Mouse (Mus musculus) heart, embryonic 15.5 days (tissue): ENCODE results near the gene Ythdc1. TPM values are rescaled to one million over a fixed set of nuclear protein-coding genes. Genes with fewer than 3 reads are reported as not detected.

ENCODE experiments used
- ATAC-seq: fragments of 200-750 bp; cut with Nextera tagmentation; replicated peaks from 2 replicates; pipeline ENCODE4 v1.8.0; 2017; ENCODE audit warnings: low read depth, moderate TSS enrichment; ENCODE audit not compliant: insufficient number of reproducible peaks, insufficient read depth, low FRiP score
- H3K27ac ChIP-seq: fragments of 300-500 bp; sonication (generic); 2 replicates; pipeline ENCODE4 v1.5.1; 2015; ENCODE audit warnings: mild to moderate bottlenecking, inconsistent platforms
- H3K27me3 ChIP-seq: fragments of 300-500 bp; sonication (generic); 2 replicates; pipeline ENCODE4 v1.6.1; 2015; ENCODE audit warnings: inconsistent platforms
- H3K36me3 ChIP-seq: fragments of 300-500 bp; sonication (generic); 2 replicates; pipeline ENCODE4 v1.6.1; 2015; ENCODE audit warnings: mild to moderate bottlenecking, inconsistent platforms
- H3K4me1 ChIP-seq: fragments of 300-500 bp; sonication (generic); replicated peaks from 2 replicates; pipeline ENCODE4 v1.6.1; 2015; ENCODE audit warnings: inconsistent platforms
- H3K4me2 ChIP-seq: fragments of 300-500 bp; sonication (generic); 2 replicates; pipeline ENCODE4 v1.6.1; 2015; ENCODE audit warnings: inconsistent platforms, mild to moderate bottlenecking, moderate library complexity
- H3K4me3 ChIP-seq: fragments of 300-500 bp; sonication (generic); 2 replicates; pipeline ENCODE4 v1.5.1; 2015; ENCODE audit warnings: mild to moderate bottlenecking, inconsistent platforms
- H3K9ac ChIP-seq: fragments of 300-500 bp; sonication (generic); 2 replicates; pipeline ENCODE4 v1.6.1; 2015; ENCODE audit warnings: mild to moderate bottlenecking, inconsistent platforms
- H3K9me3 ChIP-seq: fragments of 300-500 bp; sonication (generic); replicated peaks from 2 replicates; pipeline ENCODE4 v1.6.1; 2016; ENCODE audit warnings: inconsistent platforms
- WGBS: fragments of 180-500 bp; shearing (Covaris S2); methylation state at CpG from one replicate; pipeline ENCODE4 v1.1.7; 2015; ENCODE audit warnings: mixed read lengths; 5-methylcytosine and 5-hydroxymethylcytosine counted together
- polyA plus RNA-seq: library from polyadenylated mRNA; unstranded; fragments of >200 nt; fragmentation: Nextera tagmentation; extraction: Ambion mirVana; gene quantifications from 2 replicates; pipeline ENCODE4 v1.2.1, GENCODE M21; 2015

Gene Ythdc1
- 23.2 and 23.8 TPM in 2 replicates for polyA plus RNA-seq

DNA sequence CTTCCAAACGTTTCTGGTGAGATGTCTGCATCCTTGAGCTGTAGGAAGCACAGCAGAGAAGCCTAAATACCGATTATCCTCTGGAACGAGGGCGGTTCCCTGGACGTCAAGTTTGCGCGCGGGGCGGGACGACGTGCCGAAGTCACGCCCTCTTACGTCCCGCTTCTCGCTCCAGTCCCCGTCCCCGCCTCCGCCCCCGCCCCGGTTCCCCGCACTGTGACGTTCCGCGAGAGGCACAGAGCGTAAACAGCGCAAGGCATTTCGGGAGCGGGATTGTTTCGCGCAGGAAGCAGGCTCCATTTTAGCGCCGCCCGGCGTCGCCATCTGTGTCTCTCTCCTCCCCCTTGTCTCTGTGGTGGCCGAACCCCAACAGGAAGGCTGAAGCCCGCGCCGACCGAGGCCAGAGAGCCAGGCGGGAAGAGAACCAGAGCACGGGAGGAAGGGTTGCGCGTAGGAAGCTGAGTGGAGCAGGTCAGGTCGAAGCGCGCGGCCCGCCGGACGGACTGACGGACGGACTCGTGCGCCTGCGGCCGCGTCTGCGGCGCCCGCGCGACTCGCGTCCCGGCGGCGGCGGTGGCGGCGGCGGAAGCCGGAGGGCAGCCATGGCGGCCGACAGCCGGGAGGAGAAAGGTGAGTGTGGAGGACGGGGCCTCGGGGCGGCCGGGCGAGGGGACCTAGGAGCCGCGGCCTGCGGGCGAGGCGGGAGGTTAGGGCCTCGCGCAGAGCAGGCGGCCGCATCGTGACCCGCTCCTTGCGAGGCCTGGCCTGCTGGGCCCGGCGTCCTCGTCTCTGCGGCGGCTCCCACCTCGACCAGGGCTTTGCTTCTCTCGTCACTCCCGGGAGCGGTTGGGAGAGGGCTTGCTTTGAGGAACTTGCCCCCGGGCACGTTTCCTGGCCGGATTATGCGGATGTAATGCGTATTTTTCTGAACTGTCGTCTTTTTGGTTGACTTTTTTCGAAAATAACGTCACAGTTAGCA, at the start of gene Ythdc1:
Gene Ythdc1 (plus strand): TSS at position 260 of the 979 bp plus-strand sequence.
- H3K36me3 ChIP-seq: no peaks in the 10 kb centered on the region
- under 1% methylated on average over 106 of the region's 111 CpGs for WGBS
- no peaks in the 10 kb centered on the region for H3K27me3 ChIP-seq
- H3K4me2 ChIP-seq: peak within 1 kb of the TSS; percentile 72
- H3K27ac ChIP-seq: peak within 1 kb of the TSS; percentile 99
- no peaks in the 10 kb centered on the region for H3K9me3 ChIP-seq
- peak within 1 kb of the TSS; percentile 99 for H3K4me3 ChIP-seq
- H3K9ac ChIP-seq: peak within 1 kb of the TSS; percentile 100
- peaks cover 8% of the 10 kb centered on the region for H3K4me1 ChIP-seq
- ATAC-seq: peak; percentile 99

DNA sequence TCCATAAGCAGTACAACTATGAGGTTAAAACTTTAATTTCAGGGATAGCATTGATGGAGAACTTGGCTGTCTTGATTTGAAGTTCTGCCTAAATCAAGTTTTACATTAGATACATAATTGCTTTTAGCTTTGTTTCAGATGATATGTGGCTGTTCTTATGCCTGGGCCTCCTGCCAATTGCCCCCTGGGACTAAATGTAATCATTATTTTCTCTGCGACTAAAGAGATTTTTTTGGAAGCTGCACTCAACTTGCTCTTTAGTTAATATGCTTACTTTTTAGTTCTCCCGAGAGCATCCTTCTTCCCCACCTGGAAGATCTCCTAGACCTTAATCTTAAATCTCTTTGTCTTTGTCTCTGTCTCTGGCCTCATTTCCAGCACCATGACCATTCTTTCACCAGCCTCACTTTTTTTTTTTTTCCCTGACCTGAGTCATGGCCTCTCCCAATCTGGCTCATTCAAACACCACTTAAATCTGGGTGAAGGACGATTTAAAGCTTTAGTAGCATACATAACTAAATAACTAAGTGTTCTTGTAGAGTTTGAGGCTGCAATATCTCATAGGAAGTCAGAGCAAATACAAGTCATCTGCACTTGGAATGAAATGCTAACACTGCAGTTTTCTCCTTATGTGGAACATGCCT, 34.9 kb upstream of the Ythdc1 start:
- Histone ChIP-seq H3K4me3 (no peak overlapping the region), H3K27me3 (no peaks in the 10 kb centered on the region), H3K9ac (no peak overlapping the region), H3K9me3 (no peaks in the 10 kb centered on the region), H3K4me1 (no peaks in the 10 kb centered on the region), H3K36me3 (no peaks in the 10 kb centered on the region), H3K27ac (no peak overlapping the region), H3K4me2 (no peak overlapping the region)
- WGBS: 37% methylated on average over 3 of the region's 3 CpGs
- ATAC-seq: no peak

DNA sequence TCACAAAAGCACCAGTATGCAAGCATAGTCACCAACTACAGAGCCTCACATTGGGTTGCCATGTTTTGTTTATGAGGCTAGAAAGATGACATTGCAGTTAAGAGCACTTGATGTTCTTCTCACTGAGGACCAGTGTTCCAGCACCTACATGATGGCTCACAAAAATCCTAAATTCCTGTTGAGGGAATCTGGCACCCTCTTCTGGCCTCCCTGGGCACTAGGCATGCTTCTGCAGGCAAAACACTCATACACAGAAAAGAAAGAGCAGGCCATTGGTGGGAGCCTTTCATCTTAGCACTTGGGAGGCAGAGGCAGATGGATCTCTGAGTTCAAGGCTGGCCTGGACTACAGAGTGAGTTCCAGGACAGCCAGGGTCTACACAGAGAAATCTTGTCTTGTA, 33.0 kb upstream of the Ythdc1 start:
- no peak overlapping the region for H3K9ac ChIP-seq
- H3K4me2 ChIP-seq: no peak overlapping the region
- no peak overlapping the region for H3K4me3 ChIP-seq
- no peak overlapping the region for H3K27ac ChIP-seq
- H3K36me3 ChIP-seq: no peaks in the 10 kb centered on the region
- no peaks in the 10 kb centered on the region for H3K27me3 ChIP-seq
- no peak for ATAC-seq
- no peaks in the 10 kb centered on the region for H3K9me3 ChIP-seq
- no peaks in the 10 kb centered on the region for H3K4me1 ChIP-seq

DNA sequence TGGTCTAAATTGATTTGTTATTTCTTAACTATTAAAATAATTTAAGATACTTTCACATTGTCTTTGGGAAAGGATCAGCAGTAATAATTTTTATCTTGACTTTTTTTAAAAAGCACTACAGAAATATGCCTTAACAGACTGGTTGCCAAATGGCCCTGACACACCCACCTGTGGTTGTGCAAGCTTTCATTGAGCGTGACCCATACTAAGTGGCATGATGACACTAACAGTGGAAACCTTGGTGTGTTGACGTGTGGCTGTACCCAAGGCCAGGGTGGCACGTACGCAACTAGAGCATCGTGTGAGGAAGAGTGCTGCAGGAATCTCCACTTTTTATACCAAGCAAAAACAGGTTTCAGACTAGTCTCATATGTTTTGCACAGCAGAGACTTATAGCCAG, 27.1 kb upstream of the Ythdc1 start:
- ATAC-seq: no peak
- Histone ChIP-seq H3K4me3 (no peak overlapping the region), H3K9me3 (no peaks in the 10 kb centered on the region), H3K36me3 (no peaks in the 10 kb centered on the region), H3K9ac (no peak overlapping the region), H3K4me2 (no peak overlapping the region), H3K27me3 (no peaks in the 10 kb centered on the region), H3K4me1 (no peaks in the 10 kb centered on the region), H3K27ac (no peak overlapping the region)
- 73% methylated on average over 5 of the region's 5 CpGs for WGBS

DNA sequence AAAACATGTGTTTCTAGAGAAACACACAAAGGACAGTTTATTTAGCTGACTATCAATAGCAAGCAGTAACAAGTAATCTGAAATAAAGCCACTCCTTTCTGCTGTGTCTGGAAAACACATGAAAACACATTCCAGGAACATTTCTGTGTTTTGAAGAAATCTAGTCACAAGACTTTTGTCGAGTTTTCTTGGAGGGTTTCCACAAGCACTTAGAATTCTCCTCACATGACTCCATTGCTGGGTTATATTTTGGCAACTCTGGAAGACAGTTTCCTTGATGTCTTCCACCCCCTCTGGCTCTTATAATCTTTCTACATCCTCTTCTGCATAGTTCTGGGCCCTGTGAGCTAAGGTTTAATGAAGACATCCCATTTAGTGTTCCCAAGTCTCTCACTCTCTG, 25.6 kb upstream of the Ythdc1 start:
- no peaks in the 10 kb centered on the region for H3K9me3 ChIP-seq
- no peak for ATAC-seq
- no peaks in the 10 kb centered on the region for H3K27me3 ChIP-seq
- no peak overlapping the region for H3K4me2 ChIP-seq
- H3K27ac ChIP-seq: no peak overlapping the region
- no peaks in the 10 kb centered on the region for H3K4me1 ChIP-seq
- H3K4me3 ChIP-seq: no peak overlapping the region
- 47% methylated on average over 1 of the region's 1 CpGs for WGBS
- H3K36me3 ChIP-seq: no peaks in the 10 kb centered on the region
- no peak overlapping the region for H3K9ac ChIP-seq

DNA sequence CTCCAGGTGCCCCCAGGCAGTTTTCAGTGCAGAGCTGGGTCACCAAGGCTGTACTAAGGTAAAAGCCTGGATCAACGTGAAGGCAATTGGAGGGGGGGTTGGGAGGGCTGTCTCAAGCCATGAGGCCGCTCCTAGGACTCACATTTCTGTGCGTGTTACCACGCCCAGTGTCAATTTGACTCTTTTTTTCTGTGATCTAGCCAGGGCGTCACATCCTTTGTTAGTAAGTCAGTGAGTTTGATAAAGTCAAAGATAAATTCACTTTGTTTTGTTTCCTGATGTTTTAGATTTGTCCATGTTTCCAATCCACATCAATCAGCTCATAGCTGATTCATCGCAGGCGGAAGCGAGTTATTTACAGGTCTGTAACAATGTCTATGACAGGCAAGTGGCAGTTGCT, 21.0 kb upstream of the Ythdc1 start:
- no peak overlapping the region for H3K4me3 ChIP-seq
- ATAC-seq: no peak
- no peak overlapping the region for H3K9ac ChIP-seq
- WGBS: 59% methylated on average over 8 of the region's 8 CpGs
- no peaks in the 10 kb centered on the region for H3K9me3 ChIP-seq
- H3K36me3 ChIP-seq: no peaks in the 10 kb centered on the region
- no peaks in the 10 kb centered on the region for H3K27me3 ChIP-seq
- no peak overlapping the region for H3K4me2 ChIP-seq
- H3K4me1 ChIP-seq: no peaks in the 10 kb centered on the region
- no peak overlapping the region for H3K27ac ChIP-seq

DNA sequence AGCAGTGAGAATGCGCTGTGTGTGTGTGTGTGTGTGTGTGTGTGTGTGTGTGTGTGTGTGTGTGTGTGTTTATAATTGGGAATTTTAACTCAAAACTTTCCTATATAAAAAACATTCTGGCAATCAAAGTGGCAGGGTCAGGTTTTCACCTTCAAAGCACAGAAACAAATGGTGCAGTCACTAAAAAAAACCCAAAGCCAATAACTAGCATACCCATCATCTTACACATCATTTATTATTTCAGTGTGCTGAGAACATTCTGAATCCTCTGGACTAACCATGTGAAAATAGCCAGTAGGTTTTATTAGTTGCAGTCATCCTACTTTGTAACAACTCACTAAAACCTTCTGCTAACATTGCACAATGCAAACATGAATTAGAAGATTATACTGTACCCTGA, 19.8 kb upstream of the Ythdc1 start:
- no peak for ATAC-seq
- no peaks in the 10 kb centered on the region for H3K36me3 ChIP-seq

DNA sequence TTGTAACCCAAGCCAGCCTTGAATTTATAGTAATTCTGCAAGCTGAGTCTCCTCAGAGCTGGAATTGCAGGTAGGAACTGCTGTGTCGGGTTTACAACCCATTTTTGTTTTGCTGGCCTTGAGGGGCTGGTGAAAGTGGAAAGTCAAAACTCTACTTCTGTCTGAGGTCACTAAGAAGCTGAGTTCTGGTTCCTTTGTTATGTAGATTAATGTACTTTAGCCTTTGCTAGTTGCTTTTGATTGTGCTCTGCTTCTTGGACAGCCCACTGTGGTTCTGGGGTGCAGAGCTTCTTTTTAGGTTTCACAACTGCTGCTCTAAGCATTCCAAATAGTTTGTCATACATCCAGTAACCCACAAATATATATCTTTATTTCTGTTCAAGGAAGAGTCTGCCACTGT, 17.2 kb upstream of the Ythdc1 start:
- H3K27ac ChIP-seq: no peak overlapping the region
- no peak overlapping the region for H3K4me3 ChIP-seq
- H3K4me2 ChIP-seq: no peak overlapping the region
- no peaks in the 10 kb centered on the region for H3K27me3 ChIP-seq
- H3K36me3 ChIP-seq: no peaks in the 10 kb centered on the region
- no peak overlapping the region for H3K9ac ChIP-seq
- 71% methylated on average over 1 of the region's 1 CpGs for WGBS
- no peaks in the 10 kb centered on the region for H3K9me3 ChIP-seq
- no peaks in the 10 kb centered on the region for H3K4me1 ChIP-seq
- ATAC-seq: no peak

More for the DNA sequence above, 19.8 kb upstream of the Ythdc1 start:
- Histone ChIP-seq H3K9me3 (no peaks in the 10 kb centered on the region), H3K4me1 (no peaks in the 10 kb centered on the region), H3K9ac (no peak overlapping the region), H3K4me3 (no peak overlapping the region), H3K4me2 (no peak overlapping the region), H3K27me3 (no peaks in the 10 kb centered on the region), H3K27ac (no peak overlapping the region)
- WGBS: 69% methylated on average over 1 of the region's 1 CpGs

DNA sequence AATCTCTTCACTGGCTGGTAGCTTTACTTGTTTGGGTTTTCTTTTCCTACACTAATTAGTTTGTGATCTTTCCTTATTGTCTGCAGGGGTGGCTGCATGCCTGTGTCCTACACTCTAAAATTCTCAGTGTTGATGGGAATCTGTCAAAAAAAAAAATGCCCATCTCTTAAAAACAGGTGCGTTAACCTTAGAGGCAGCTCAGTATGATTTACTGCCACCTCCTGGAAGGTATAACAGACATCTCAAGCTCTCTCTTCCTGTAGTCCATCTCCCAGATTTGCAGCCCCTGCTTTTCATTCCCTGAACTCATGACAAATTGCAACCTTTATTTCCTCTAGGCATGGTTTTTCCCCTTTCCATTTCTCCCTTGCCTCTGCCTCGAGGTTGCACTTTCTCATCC, 14.1 kb upstream of the Ythdc1 start:
- Histone ChIP-seq H3K27me3 (no peaks in the 10 kb centered on the region), H3K4me1 (no peaks in the 10 kb centered on the region), H3K36me3 (no peaks in the 10 kb centered on the region), H3K9ac (no peak overlapping the region), H3K27ac (no peak overlapping the region), H3K4me2 (no peak overlapping the region), H3K4me3 (no peak overlapping the region), H3K9me3 (no peaks in the 10 kb centered on the region)
- ATAC-seq: no peak
- WGBS: 56% methylated on average over 2 of the region's 2 CpGs

DNA sequence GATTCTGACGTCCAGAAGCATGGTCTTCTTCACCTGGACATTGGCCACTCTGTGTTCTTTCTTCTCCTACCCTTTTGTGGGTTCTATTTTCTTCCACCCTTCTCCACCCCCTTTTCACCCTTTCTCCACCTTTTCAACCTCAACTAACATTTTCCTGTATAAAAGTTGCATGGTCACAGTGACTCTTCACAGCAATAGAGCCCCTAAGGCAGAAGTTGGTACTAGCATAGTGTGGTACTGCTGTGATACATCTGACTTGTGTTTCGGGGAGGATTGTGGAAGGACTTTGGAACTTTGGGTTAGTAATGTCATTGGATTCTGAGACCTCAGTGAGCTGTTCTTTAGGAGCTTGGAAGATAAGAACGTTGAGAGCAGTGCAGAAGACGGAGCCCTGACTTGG, 11.8 kb upstream of the Ythdc1 start:
- Histone ChIP-seq H3K4me2 (no peak overlapping the region), H3K36me3 (no peaks in the 10 kb centered on the region), H3K27ac (no peak overlapping the region), H3K9ac (no peak overlapping the region), H3K9me3 (no peaks in the 10 kb centered on the region), H3K4me3 (no peak overlapping the region), H3K4me1 (no peaks in the 10 kb centered on the region), H3K27me3 (no peaks in the 10 kb centered on the region)
- no peak for ATAC-seq
- WGBS: 52% methylated on average over 4 of the region's 4 CpGs

DNA sequence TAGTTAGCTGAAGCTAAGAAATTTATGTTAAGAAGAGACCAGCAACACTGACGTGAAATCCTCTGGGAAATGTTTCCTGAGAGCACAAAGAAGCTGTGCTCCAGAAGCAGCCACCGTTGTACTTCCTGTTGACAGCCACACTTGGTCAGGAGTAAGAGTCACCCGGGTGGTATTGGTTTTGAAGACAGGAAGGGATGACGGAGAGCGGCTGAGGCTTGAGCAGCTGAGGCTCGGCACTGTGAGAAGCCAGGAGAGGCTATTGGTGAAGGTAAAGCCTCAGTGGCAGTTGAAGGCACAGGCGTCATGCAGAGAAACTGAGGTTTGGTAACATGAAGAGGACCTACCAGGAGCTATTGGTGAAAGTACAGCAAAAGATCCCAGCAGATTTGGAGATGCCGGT, 11.2 kb upstream of the Ythdc1 start:
- H3K4me2 ChIP-seq: no peak overlapping the region
- H3K9me3 ChIP-seq: no peaks in the 10 kb centered on the region
- H3K9ac ChIP-seq: no peak overlapping the region
- H3K4me1 ChIP-seq: no peaks in the 10 kb centered on the region
- no peaks in the 10 kb centered on the region for H3K36me3 ChIP-seq
- WGBS: 44% methylated on average over 8 of the region's 8 CpGs
- no peak for ATAC-seq
- H3K4me3 ChIP-seq: no peak overlapping the region
- no peaks in the 10 kb centered on the region for H3K27me3 ChIP-seq
- no peak overlapping the region for H3K27ac ChIP-seq
